Mouse (Mus musculus) spleen, postnatal 14 days (tissue): ENCODE data around the gene Srsf10.

Experiments used
- DNase-seq, 2 experiments: peaks; one replicate each; pipeline ENCODE4 v3.0.0; 2021 to 2022; ENCODE audit warnings: low spot score in 2 of 2

Srsf10 gene

DNA sequence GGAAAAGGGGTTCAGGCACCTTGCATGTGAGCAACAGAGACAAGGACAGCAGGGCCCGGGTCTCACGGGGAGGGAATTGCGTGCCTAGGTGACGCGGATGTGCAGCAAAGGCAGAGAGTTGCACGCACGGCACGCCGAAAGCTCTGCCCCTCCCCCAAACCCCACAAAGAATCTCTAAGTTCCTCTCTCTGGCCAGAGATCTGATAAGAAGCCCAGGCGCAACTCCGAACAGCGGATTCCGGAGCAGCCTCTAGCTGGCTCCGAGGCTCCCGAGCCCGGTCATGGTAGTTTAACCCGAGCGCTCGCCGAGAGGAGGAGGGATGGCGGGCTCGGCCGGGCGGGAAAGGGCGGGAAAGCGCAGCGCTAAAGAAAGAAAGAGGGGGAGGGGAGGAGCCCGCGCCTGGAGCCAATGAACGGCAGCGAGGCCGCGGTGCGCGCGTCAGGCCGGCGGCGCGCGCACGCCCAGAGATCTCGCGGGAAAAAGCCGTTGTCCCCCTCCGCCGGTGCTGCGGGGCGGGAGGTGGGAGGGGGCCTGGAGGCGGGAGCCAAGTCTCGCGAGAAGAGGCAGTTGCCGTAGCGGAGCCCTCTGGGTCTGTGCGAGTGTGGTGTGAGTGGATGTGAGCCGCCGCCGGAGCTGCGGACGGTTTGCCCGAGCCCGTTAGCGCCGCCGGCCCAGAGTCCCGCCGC lies at the start of gene Srsf10:
Gene Srsf10 (plus strand): TSS at position 212 of the 687 bp plus-strand sequence.
- peak; percentile 88 to 92 for DNase-seq

DNA sequence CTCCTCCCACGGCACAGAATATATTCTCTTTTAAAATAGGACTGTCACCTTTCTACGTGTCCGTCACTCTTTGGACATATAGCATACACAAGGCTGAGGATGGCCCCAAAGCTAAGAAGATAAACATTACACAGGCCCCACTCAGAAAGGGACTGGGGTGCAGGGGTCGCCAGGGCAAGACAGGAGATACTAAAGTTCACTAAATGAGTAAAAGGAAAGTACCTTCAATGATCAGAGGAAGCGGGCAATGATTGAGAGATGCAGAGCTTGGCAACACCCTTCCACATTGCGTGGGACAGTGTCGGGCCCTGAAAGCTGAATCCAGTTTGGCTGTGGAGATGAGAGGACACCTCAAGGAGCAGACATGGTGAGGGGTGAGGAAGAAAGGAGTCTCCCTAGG lies 40.7 kb upstream of the Srsf10 start:
- no peak for DNase-seq

DNA sequence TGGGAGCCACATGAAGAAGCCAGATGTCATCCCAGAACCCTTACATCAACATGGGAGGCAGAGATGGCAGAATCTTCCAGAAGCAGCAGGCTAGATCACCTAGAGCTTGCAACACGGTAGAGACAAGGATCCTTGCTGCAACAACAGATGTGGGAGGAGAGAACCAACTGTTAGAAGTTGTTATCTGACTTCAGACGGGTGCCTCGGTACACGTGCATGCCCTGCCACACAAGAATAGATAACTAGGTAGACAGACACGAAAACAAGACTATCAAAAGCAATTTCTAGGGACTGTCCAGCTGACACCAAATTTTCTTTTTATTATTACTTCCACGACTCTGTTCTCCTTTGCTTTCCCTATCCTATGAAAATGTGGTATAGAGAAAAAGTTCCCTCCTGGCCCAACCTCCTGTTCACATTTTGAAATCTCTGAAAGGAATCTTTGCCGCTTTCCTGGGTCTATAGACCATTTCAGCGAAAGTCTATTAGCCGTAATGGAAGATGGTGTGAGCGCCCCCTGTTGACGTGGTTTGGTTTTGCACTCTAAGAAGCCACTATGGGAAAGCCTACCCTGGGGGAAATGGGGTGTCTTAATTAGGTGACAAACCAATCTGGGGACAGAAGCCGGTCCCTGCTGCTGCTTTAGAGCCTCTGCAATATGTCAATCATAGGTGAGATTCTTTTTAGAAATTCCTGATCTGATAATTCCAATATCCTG lies 38.5 kb upstream of the Srsf10 start:
- peak; percentile 36 to 55 for DNase-seq

DNA sequence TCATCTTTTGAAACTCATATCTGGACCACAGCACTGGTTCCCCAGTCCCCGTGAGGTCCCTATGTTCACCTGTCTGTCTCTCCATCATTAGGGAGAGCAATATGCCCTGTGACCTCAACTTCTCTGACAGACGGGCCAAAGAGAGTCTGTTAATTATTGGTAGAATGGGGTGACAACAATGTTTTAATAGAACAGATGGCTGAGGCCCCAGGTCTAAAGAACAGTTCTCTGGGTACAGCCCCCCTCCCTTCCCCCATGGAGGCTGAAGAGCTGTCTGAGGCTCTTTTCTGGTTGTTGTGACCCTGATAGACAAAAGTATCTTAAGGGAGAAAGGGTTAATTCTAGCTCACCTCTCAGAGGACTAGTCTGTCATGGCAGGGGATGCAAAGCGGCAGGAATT lies 37.2 kb upstream of the Srsf10 start:
- DNase-seq, result no peak

DNA sequence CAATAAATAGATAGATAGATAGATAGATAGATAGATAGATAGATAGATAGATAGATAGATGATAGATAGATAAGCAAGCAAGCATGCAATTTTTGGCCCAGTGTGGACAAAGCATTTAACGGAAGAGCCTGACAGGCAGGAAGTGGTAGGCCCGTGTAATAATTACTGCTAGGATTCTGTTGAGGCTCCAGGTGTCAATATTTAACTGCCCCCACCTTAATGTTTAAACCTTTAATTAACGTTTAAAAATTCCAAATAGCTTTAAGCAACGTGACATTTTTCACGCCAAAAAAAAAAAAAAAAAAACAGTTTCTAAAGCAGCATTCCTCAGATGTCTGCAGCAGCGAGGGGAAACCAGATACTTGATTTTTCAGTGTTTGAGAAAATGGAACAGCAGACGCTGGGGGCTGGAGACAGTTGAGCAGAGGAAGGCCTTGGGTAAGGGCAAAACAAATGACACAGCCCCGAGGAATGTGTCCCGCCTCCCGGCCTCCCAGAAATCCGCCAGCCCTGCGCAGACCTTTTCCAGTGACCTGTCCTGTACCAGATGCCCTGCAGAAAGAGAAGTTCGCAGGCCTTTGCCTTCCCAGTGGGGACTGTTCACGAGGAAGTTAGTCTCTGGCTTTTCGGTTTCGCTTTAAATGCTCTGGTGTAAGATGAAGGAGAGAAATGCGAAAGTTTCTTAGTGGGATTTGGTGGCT lies 35.6 kb upstream of the Srsf10 start:
- no peak for DNase-seq

DNA sequence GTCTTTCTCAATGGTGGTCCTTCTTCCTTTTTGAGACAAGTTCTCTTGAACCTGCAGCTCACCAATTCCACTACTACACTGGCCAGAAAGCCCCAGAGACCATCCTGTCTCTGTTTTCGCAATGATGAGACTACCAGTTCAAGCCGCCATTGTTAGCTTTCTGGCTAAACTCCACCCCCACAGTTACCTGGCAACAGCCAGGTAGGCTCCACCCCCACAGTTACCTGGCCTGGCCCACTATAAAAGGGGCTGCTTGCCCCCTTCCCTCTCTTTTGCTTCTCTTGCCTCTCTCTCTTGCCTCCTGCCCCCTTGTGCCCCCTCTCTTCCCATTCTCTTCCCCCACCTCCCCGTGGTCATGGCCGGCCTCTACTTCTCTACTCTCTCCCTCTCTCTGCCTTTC lies 33.8 kb upstream of the Srsf10 start:
- DNase-seq, result no peak

DNA sequence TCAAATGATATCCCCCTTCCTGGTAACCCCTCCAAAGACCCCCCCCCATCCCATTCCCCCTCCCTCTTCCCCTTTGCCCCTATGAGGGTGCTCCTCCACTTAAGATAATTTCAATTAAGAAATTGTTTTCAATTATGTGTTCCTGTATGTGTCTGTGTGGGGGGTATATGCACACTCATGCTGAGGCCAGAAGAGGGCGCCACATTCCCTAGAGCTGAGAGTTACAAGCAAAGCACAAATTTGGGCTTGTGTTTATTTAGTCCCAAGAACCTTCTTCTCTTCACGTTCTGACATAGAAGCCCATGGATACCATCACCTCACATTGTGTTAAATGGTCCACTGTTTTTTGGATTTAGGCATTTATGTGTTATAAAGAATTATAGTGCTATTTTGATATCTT lies 32.2 kb upstream of the Srsf10 start:
- DNase-seq, result peak in 1 of 2 experiments; percentile 37

DNA sequence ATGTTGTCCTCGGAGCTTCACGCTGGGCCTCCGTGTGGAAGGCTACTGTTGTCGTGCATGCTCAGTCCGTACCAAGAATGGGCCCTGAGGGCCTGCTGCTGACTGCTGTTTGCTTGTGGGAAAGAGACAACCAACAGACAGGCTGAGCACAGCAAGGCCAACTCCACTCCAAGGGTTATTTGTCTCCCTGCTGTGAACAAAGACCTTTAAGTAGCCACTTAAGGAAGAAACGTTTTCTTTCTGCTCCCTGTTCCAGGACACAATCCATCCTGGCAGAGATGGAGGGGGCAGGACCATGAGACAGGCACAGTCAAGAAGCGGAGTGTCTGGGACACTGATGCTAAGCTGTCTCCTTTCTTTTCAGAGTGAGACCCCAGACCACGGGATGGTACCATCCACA lies 31.3 kb upstream of the Srsf10 start:
- no peak for DNase-seq

DNA sequence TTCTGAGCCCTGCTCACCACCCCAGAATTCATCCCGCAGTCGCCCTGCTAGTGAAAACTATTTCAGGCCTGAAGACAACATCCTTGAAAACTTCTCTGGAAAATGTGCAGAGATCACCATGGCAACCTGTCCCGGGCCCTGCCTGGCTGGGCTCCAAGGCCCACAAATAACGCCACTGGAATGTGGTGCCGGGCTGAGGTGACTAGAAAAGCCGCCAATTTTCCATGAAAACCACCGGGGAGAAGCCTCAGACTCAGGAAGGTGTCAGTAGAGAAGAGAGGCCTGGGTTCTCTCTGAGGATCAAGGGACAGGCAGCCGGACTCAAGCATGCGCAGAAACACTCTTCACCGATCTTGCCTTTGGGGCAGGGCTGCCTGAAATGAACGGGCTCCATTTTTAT lies 27.1 kb upstream of the Srsf10 start:
- DNase-seq, result no peak

DNA sequence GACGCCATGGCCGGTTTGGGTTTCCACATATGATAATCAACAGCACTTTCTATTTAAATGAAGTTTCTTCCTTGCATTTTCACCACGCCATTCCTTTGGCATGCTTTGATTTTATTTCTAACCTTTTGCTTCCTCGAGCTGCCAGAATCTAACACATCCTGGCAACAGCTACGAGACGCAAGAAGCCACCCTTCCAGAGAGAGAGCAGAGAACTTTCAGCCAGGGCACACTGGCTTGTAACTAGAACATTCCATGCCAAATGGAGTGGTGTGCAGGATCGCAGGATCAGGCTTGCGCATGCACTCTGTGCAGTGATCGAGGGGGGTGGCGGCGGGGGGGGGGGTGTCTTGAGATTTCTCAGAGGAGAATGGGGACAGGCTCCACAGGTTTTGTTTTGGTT lies 23.5 kb upstream of the Srsf10 start:
- no peak for DNase-seq

DNA sequence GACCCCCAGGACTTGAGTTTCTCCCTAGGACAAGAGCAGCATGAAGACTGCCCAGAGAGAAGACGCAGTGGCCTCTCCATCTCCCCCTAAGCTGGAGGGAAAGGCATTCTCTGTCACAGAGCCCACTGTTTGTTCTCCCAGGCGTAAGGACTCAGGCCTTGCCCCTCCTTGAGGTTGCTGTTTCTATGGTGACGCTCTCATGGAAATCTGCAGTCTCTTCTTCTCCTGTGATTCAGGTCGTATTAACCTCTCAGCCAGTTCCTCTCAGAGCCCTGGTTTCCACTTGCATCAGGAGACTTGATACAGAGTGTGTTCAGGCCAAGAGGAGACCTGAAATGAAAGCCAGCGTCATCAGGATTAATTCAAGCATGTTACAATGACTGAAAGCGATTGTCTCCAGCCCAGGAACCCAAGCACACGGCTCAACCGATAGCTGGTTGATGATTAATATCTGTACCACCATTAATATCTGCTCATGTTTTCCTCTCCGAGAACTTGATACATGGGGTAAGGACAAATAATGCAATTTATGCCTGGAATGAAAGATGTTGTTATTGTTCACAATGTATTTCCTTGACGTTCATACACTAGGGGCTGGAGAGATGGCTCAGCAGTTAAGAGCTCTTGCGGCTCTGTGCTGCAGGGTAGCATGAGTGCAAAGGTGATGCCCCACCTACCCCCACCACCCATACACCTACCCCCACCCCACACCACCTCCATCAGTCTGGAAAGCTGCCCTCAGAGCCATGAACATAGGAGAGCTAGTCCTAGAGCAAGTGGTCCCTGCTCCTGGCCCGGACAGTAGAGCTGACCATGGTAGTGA lies 22.0 kb upstream of the Srsf10 start:
- DNase-seq, result no peak

DNA sequence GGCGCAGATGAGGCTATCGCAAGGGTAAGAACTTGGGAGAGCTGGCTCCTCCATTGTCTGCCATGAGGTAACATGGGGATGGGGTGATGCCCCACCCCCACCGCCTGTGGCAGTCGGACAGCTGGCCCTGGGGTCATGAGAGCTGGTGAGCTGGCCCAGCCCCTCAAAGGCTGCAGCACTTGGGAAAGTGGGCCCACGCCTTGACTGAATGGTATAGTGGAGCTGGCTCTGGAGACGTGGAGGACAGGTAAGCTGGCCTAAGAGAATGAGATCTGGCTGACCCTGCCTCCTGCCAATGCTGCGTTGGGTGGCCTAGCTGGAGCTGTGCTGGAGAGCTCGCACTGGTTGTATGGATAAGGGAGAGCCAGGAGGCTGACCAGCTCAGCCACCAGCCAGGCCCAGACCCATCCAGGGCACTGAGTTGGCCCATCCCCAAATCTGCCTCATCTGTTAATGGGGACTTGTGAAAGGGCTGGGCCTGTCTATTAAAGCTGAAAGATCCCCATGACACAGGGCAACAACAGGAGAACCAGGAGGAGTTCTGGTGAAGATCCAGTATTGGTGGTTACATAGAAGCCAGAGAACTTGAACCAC lies 21.3 kb upstream of the Srsf10 start:
- no peak for DNase-seq

DNA sequence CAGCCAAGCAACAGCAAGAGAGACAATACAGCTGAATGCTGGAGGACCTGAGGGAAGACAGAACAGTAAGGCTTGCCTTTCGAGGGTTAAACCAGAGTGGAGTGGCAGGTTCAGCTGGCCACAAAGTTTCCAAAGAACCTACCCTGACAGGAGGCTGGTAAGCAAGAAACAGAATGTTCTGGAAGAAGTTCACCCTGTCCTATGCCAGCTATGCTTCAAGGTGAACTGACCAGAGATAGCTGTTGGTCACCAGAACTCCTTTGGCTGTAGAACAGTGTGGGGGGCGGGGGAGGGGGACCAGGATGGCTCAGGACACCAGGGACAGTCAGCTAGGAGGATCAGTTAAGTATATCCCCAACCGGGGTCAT lies 16.6 kb upstream of the Srsf10 start:
- no peak for DNase-seq

DNA sequence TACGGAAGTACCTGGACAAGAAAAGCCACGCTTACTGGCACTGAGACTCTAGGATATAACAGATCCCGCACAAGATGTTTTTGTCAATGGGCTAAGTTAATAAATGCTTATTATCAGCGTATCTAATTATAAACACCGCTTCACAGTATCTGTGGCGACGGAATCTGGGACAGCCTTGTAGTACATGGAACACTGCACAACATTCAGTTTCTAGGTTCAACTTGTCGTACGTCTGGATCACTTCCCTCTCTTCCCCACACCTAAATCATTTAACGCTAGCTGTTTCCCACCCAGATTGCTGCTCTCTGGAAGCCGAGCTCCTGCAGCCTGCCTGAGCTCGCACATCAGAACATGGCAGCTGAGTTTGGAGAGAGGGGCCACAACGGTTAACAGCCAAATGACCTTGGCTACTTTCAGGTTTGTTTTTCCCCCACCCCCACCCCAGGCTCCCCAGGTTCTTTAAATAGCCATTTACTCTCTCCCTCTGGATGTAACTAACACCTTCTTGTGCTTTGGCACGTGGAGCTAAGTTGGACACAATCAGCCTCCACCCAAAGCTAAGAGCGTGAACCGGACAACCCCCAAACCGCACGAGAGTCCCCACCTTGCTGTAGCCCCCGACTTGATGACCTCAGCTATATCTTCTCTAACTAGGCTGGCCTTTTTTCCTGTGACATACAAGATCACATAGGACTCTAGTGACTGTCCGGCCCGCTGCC lies 16.1 kb upstream of the Srsf10 start:
- DNase-seq, result no peak

DNA sequence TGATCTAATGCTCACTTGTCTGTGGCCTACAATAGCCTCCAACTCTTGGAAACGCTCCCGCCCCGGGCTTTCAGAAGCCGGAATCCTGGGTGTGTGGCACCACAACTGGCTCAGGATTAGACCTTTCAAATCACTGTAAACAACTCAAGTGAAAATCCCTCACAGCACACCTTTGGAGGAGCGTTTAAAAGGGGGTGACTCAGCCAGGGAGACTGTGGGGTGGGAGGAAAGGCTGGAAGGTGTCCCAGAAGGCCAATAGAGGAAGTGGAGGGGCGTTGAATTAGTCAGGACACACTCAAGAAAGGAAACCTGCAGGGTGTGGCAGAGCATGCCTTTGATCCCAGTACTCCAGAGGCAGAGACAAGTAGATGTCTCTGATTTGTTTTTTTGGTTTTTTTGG lies 11.1 kb upstream of the Srsf10 start:
- no peak for DNase-seq

DNA sequence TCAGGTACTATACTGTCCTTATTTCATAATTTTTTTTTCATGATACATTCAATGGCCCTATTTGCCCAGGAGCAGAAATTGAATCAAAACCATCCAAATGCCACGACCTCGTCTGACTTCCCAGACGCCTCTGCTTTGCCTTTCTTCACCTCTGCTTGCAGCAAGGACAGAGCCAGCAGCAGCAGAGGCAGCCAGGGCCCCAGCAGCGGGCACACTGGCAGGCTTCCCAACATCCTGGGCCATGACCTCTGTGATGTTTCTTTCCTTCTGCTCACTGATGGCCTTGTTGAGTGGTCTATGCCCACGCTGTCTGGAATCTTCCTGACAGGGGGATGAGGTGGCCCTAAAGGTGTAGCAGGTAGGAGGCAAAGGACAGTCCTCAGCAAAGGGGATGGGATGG lies 8.0 kb upstream of the Srsf10 start:
- DNase-seq, result no peak

DNA sequence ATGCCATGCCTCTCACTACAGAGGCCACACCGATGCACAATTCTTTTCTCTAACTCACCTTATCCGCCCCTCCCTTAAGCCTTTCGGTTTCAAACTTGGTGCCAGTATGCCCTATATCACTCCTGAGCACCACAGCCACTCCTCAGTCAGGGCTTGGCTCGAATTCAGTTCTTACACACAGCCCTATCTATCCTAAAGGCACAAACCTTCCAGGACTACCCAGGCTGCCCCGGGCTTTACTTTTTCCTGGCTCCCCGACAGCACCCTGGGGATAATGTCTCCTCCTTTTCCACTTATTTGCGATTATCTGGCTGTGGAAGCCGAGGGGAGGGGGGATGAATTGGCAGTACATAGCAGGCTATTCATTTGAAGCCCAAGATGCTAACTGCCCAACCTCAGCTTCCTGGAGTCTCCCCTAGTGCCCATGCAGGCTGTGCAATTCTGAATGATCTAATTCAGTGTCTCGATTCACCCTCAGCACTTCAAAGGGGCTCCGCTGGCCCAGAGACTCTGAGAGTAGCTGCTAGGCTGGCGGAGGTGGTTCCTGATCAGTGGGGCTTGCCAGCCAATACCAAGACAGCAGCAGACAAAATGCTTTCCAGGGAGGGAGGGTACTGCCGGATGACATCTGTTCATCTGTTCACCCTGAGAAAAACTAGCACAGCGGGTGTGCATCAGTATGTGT lies 5.0 kb upstream of the Srsf10 start:
- DNase-seq, result no peak

DNA sequence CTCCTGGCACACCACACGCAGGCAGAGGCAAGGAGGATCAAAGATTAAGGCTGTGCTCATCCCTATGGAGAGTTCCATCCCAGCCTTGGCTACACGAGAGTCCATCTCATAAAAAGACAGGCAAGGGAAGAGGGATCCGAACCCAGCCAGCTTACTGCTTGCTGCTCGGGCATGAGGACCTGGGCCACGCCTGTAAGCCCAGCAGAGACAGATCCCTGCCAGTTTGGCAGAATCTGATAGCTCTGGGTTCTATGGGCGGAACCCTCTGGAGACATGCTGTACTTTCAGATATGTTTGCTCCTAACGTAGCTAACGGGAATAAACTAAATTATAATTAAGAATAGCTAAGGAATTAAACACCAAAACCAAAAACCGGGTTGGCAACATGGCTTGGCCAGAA lies 3.6 kb upstream of the Srsf10 start:
- no peak for DNase-seq

DNA sequence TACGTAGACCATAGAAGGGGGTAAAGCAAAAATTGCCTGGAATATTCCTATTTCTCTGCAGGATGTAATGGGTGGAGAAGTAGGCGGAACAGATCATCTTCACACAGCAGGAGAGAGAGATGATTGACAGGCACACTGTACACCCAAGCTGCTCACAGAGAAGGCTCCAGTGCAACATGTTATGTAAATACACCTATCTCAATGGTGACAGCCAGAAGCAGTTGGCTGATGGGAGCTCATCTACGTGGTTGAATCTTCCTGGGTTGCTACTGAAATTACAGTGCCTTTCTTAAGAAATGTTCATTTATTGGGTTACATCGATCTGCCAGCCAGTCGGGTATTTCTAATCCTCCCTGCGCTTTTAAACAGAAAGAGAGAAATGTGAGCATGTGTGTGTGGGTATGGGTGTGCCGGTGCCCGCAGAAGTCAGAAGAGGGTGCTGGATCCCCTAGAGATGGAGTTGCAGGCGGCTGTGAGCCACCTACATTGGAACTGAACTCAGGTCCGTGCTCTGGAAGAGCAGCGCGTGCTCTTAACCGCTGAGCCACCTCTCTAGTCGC lies 1.5 kb upstream of the Srsf10 start:
- DNase-seq, result no peak

DNA sequence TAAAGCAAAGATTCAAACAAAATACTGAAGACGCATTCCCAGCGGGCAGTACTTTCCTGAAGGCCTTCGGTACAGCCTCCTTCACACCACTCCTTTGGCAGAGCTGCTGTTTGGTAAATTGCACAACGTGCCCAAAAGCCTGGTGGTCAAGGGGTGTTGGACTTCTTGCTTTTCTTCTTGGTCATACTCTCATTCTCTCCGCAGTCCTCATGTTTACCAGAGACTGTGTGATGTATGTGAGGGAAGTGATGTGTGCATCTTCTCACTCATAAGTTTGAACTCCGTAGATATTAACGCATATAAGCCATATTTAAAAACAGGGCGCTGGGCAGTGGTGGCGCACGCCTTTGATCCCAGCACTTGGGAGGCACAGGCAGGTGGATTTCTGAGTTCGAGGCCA lies 917 bp upstream of the Srsf10 start:
- DNase-seq, result no peak
